Mouse (Mus musculus) C2C12 (cell line): ENCODE measurements at regions not wholly inside any gene's neighbourhood (a gene's known extent, or its start where the extent isn't known, plus 50 kb on each side); places are given as distances from the start of the nearest gene placed in this dataset.

Source experiments
- CTCF ChIP-seq: IDR thresholded peaks from one replicate; pipeline ENCODE4 v1.5.1; 2011; ENCODE audit not compliant: control insufficient read depth, insufficient read depth, insufficient read length
- FOSL1 ChIP-seq: IDR thresholded peaks from one replicate; pipeline ENCODE4 v1.8.0; 2011; ENCODE audit warnings: mild to moderate bottlenecking, low read length; ENCODE audit not compliant: poor library complexity, insufficient read depth, severe bottlenecking
- MAX ChIP-seq: IDR thresholded peaks from one replicate; pipeline ENCODE4 v1.6.1; 2011; ENCODE audit warnings: mild to moderate bottlenecking, control low read depth
- MYOD1 ChIP-seq: IDR thresholded peaks from one replicate; pipeline ENCODE4 v1.6.1; 2011; ENCODE audit warnings: low read depth; ENCODE audit not compliant: control insufficient read depth, insufficient read length
- MYOG ChIP-seq: IDR thresholded peaks from one replicate; pipeline ENCODE4 v1.6.1; 2011; ENCODE audit not compliant: control insufficient read depth, insufficient read length; ENCODE audit errors: extremely low read depth
- USF1 ChIP-seq: IDR thresholded peaks from one replicate; pipeline ENCODE4 v1.6.1; 2011; ENCODE audit warnings: low read depth, mild to moderate bottlenecking, control low read depth, moderate library complexity

- TF ChIP-seq CTCF (no peak), USF1 (no peak), MAX (no peak), MYOG (no peak), MYOD1 (no peak), FOSL1 (no peak)
Observed at GRCm38 (mm10) chr17:13540446-13541241, 186.3 kb downstream of the Tcp10c start.
